Mouse (Mus musculus): ENCODE results near the gene Pglyrp1.

DNA sequence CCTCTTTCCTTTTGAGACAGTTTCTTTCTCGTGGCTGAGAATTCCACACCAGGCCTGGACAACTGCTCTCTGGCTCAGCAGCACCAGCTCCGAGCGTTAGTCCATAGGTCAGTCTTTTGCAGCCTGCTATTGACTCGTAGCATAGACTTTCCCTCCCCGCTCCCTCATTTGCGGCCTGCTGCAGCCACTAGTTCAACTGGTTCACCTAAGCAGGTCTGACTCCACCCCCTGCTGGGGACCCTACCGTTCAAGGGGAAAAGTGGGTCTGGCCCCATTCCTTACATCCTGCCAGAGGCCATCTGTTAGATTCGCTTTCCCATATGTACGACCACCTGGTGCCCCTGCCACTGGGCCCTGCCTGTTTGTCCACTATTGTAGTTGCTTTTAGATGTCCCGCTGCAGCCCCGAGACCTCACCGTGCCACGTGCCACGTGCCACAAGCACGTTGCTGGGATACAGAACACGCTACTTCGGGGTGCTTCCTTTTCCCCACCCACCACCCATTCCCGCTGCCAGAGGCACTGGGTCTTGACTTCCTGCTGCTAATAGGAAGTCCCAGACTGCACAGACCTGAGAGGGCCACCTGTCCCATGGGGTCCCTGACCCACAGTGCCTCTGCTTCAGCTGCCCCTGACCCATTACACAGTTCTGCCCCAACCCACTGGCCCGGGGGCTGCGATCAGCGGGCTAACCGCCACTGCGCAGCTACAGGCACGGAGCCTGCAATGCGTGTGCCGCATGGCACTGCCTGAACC lies 43.2 kb upstream of the Pglyrp1 start:
- TF ChIP-seq CTCF (IDR thresholded peaks at IDR 0.05; ENCODE audit: control insufficient read depth, insufficient read depth, low read length) (no peak), POLR2A (IDR thresholded peaks at IDR 0.05; ENCODE audit: borderline replicate concordance, control insufficient read depth, low read depth, low read length) (no peak)

All from bone marrow, adult 2 months (tissue).